ENCODE assay signal across 20 mouse cellular contexts in the genomic region with DNA sequence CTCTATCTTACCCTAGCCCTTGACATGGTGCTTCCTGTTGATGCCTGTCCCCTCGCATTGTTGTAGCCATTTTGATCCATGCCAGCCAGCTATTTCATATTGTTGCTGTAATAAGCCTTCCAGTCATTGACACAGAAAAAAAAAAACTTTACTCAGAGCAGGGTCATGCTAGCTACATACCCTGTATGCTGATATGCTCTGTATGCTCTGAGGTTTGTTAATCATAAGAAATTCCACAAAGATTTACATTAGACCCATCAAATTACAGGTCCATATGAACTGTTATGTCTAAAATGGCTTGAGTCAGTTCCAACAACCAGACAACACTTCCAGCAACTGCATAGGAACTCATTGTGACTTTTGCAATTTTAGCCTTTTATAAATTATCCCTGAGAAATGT. TPM values are rescaled to one million over a fixed set of nuclear protein-coding genes. Genes with fewer than 3 reads are reported as not detected.
DNase-seq lines count a peak whose midpoint lies in the region; ATAC-seq and TF ChIP-seq lines count a peak whose summit lies in the region.
"Had no signal": no experiment of that assay in that cellular context is flagged by ENCODE, and none has a peak within 500 bp of the region (broad histone marks: within the 10 kb centered on the region; RNA-seq: fewer than 3 reads in every experiment).

No protein-coding gene starts in this region.

- no peak for TF ChIP-seq CTCF in lung, embryonic 14.5 days (IDR thresholded peaks at IDR 0.05; ENCODE audit: low read depth)

- ATAC-seq in lung, embryonic 14.5 days (ENCODE audit: insufficient read depth): peak; percentile 63; the same call in 1 of the 2 replicates
- ATAC-seq in lung, embryonic 16.5 days (ENCODE audit: low read depth): peak; percentile 59; the same call in 1 of the 2 replicates
- ATAC-seq: activated CD4-positive, CD25-positive, alpha-beta regulatory T cell, adult 4 months; CD4-positive, CD25-positive, alpha-beta regulatory T cell, adult 4 months; Patski had no signal

- no peak overlapping the region for H3K4me3 ChIP-seq in lung, embryonic 14.5 days (ENCODE audit: low read depth, low read length)
- H3K4me3 ChIP-seq in lung, embryonic 16.5 days (ENCODE audit: low read length): no peak overlapping the region

- no peaks in the 10 kb centered on the region for H3K9me3 ChIP-seq in lung, embryonic 14.5 days (ENCODE audit: low read depth, low read length)
- no peaks in the 10 kb centered on the region for H3K9me3 ChIP-seq in lung, embryonic 16.5 days (ENCODE audit: control insufficient read depth, low read length)
- H3K9me3 ChIP-seq: G1E had no signal

- no peak overlapping the region for H3K27ac ChIP-seq in lung, embryonic 14.5 days (ENCODE audit: low read depth)
- H3K27ac ChIP-seq in lung, embryonic 16.5 days (ENCODE audit: low read length): no peak overlapping the region

- no peaks in the 10 kb centered on the region for H3K4me1 ChIP-seq in lung, embryonic 14.5 days (ENCODE audit: insufficient read depth)
- H3K4me1 ChIP-seq in lung, embryonic 16.5 days (replicated peaks; ENCODE audit: control insufficient read depth, insufficient read depth, low read length): no peaks in the 10 kb centered on the region

- H3K9ac ChIP-seq in lung, embryonic 14.5 days: no peak overlapping the region
- H3K9ac ChIP-seq in lung, embryonic 16.5 days (ENCODE audit: low read length): no peak overlapping the region

- H3K4me2 ChIP-seq in lung, embryonic 14.5 days: no peak overlapping the region
- no peak overlapping the region for H3K4me2 ChIP-seq in lung, embryonic 16.5 days (ENCODE audit: low read depth, low read length)

- H3K36me3 ChIP-seq in lung, embryonic 14.5 days (ENCODE audit: insufficient read depth): no peaks in the 10 kb centered on the region
- no peaks in the 10 kb centered on the region for H3K36me3 ChIP-seq in lung, embryonic 16.5 days (ENCODE audit: control insufficient read depth, insufficient read depth, low read length)
- H3K36me3 ChIP-seq: G1E had no signal

- 62% methylated on average over 1 of the region's 1 CpGs for WGBS in lung, embryonic 14.5 days
- 50% methylated on average over 1 of the region's 1 CpGs for WGBS in lung, embryonic 16.5 days

- DNase-seq in lung, embryonic 14.5 days: peak; percentile 26
- no peak for DNase-seq in lung, postnatal 4 days
- no peak for DNase-seq in lung, postnatal 25 days (ENCODE audit: low spot score)
- DNase-seq: adrenal gland, adult 2 months; adrenal gland, adult 8-10 months; adrenal gland, postnatal 10 days; adrenal gland, postnatal 14 days; adrenal gland, postnatal 25 days; adrenal gland, postnatal 36 days; B cell, adult 2 months; cerebellum, adult 11 months; cerebellum, adult 11-12 months; cerebellum, adult 18-20 months had no signal

- no peaks in the 10 kb centered on the region for H3K27me3 ChIP-seq in lung, embryonic 14.5 days (ENCODE audit: insufficient read depth, low read length)
- H3K27me3 ChIP-seq in lung, embryonic 16.5 days (ENCODE audit: control insufficient read depth, insufficient read depth, low read depth, low read length): no peaks in the 10 kb centered on the region
- H3K27me3 ChIP-seq: CH12.LX had no signal

RNA-seq across cellular contexts. Expression of a gene that starts 38.1 kb away (rescaled TPM):
- not detected in 2 replicates for polyA plus RNA-seq in lung, embryonic 14.5 days (2014; fragmentation: Nextera tagmentation; extraction: Ambion mirVana)
- not detected in 2 replicates for polyA plus RNA-seq in lung, embryonic 16.5 days (2015; fragmentation: Nextera tagmentation; extraction: Ambion mirVana)
- polyA plus RNA-seq: activated CD4-positive, CD25-positive, alpha-beta regulatory T cell, adult 4 months; adrenal gland, adult 2 months; brain, embryonic 14.5 days; CD4-positive, CD25-positive, alpha-beta regulatory T cell, adult 4 months; G1E; Patski had no signal
